Mouse (Mus musculus) skeletal muscle tissue, adult 2 months (tissue): Measurements from ENCODE around the gene Themis.

Source experiments
- DNase-seq: peaks from one replicate; pipeline ENCODE4 v3.0.0-alpha.2; 2012; ENCODE audit warnings: low read depth, low spot score

Themis gene

GRCm38 (mm10) chr10:28668261-28668660 is at the start of gene Themis:
Themis (plus strand) TSS chr10:28668360.
- peak; percentile 1 for DNase-seq

DNA sequence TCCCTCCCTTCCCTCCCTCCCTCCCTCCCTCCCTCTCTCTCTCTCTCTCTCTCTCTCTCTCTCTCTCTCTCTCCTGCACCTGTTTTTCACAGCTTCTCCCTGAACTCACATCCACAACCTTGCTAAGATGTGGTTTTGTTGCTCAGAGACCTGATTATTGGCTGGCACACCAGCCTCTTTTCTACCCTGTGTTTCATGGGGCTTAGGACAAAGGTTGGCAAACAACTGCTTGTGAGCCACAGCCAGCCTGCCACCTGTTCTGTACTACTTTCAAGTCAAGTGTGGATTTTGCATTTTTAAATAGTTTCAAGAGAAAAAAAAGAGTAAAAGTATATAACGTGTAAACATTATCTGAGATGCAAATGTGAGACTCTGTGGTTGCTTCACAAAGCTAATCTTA is 48.7 kb upstream of the Themis start:
- DNase-seq = no peak

DNA sequence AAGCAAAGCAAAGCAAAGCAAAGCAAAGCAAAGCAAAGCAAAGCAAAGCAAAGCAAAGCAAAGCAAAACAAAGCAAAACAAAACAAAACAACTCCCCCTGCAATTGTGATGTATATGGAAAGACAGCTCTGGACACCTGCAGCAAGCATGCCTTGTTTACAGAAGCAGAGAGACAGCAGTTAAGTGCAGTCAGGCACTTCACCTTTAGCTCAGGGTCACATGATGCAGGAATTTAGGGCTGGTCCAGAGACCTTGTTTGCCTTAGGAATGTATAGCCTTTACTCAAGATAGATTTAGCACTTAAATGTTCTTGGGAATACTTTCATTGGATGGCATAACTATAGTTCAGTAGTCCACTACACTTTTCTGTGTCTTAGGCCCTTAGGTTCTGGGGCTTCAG is 32.1 kb upstream of the Themis start:
- DNase-seq = no peak

DNA sequence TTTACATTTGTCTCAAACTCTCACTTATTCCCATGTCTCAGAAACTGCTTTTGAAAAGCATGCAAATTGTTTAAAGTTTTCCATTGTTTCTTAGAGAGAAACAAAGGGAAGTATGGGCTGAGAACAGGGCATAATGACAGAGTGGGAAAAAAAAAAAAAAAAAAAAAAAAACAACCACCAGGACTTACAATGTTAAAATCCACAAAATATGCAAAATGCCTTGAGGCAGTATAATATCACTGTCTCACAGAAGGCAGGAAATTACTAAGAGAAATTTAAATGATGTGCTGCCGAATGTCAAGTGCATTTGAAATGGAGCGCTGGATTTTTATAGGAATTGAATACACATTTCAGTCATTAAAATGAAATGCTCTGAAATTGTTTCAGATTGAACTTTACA is 26.3 kb upstream of the Themis start:
- no peak for DNase-seq

DNA sequence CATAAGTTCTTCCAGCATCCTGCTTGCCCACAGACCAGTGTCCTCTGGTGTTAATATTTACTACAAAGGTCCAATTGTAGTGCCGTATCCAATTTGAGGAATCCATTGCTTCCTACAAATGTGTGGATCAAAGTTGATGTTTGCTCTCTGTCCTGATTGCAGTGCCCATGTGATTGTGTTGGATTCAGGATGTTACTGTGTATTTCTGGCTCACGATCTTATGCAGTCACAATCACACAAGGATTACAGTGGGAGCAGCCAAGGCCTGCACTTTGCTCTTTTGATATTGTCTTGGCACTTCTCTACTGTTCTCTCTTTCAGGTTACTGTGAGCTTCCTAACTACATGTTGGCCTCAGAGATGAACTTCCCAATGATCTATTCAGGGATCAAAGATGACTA is 20.3 kb upstream of the Themis start:
- DNase-seq = no peak

- no peak for DNase-seq
These were observed 18.9 kb upstream of the Themis start for GRCm38 (mm10) chr10:28649109-28649899.

GRCm38 (mm10) chr10:28649900-28650160 is 18.3 kb upstream of the Themis start:
- no peak for DNase-seq

GRCm38 (mm10) chr10:28651910-28652309 is 16.2 kb upstream of the Themis start:
- no peak for DNase-seq

GRCm38 (mm10) chr10:28654733-28655132 is 13.4 kb upstream of the Themis start:
- DNase-seq = no peak

DNA sequence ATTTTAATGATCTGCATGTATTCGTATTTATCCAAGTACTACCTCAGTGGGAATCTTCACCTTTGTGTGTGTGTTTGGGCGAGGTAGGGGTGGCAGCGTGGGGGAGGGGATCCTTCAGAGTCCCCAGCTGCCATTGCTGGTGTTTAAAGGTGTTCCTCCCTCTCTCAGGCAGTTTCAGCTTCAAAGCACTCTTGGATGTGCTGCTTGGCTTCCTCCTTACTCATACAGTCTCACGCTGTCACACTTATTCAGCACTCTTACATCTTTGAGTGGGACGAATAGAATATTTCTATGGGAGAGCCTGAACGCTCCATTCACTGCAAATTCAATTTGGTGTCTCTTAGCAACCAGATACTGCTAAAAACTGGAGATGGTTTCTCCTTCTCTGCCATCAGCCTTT is 3.0 kb upstream of the Themis start:
- DNase-seq = no peak

GRCm38 (mm10) chr10:28673931-28674330 is 5.8 kb downstream of the Themis start:
- no peak for DNase-seq

DNA sequence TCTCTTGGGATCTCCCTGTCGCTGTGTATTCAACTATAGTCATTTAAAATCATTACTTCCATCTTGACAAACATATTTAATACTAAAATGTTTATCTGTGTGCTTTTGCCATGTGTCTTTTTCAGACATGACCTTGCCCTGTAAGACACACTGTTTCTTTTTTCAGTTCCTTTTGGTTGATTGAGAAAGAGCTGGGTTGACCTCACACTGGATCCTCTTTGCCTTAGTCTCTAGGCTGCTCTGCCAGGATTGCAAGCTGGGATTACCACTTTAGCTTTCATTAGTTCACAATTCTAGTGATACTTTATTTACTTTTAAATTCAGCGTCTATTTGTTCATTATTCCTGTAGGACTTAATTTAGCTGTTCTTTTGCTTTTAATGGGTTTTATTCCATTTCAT is 7.2 kb downstream of the Themis start:
- DNase-seq = no peak

DNA sequence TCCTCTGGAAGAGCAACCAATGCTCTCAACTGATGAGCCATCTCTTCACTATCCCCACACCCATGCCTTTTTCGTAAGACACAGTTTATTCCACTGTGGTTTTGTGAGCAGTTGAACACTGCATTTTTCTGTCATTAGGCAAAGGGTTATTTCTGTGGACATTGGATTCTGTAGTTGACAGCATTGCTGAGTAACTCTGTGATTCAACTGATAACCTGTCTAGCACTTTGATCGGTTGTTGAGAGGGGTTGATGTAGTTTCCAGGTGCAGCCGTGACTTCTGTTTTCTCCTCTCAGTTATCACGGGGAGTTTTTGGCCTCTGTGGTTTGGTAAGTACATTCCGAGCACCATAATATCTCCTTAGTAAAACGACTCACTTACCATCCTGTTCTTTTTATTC is 26.8 kb downstream of the Themis start:
- DNase-seq = no peak

- no peak for DNase-seq
These were observed 27.9 kb downstream of the Themis start for GRCm38 (mm10) chr10:28696032-28696431.

GRCm38 (mm10) chr10:28698175-28698574 is 30.0 kb downstream of the Themis start:
- no peak for DNase-seq

GRCm38 (mm10) chr10:28721828-28722227 is 53.7 kb downstream of the Themis start:
- no peak for DNase-seq

- DNase-seq = no peak
These were observed 55.1 kb downstream of the Themis start for GRCm38 (mm10) chr10:28723266-28723665.

DNA sequence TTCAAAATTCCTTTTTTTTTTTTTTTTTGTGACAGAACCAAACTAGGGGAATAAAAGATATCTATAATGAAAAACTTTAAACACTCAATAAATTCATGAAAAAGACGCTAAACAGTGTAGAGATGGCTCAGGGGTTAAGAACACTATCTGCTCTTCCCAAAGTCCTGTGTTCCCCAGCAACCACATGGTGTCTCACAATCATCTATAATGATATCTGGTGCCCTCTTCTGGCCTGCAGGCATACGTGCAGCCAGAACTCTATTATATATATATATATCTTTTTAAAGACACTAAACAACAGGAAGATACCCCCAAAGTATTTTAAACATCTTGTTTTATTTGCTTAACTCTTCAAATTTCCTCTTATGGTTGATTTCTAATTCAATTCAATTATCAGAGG is 62.0 kb downstream of the Themis start:
- DNase-seq = no peak

DNA sequence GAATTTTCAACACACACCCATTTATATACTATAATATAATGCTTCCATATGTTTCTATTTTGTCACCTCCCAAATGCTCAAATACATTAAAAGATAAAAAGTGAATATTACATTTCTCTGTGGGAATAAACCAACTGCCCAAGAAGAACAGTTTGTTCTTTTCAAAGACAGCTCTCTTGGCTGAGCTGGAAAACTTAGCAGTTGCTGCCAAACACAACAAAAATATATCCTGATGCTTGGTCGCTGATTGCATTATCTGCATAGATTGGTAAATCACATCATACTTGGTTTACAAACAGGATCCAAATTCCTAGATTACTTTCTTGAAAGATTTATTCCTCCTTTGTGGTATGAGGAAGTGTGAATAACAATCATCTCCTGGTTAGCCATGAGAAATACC is 69.8 kb downstream of the Themis start:
- DNase-seq = no peak

GRCm38 (mm10) chr10:28746426-28746825 is 78.3 kb downstream of the Themis start:
- no peak for DNase-seq

GRCm38 (mm10) chr10:28753321-28753720 is 85.2 kb downstream of the Themis start:
- DNase-seq = no peak

DNA sequence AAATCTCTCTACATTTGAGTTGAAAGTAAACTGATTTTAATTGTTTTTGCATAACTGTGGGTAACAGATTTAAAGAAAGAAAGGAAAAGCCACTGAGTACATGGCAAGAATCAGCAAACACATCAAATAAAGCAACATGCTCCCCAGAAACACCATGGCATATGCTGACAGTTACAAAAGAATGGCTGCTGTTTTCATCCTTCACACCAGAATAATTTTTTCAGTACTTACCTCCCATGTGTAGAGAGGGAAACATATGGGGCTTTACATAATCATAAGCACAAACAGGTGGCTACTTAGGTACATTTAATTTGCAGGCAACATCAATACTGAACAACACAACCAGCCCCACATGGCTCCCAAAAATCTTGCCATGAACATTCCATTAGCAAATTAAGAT is 86.8 kb downstream of the Themis start:
- DNase-seq = no peak

DNA sequence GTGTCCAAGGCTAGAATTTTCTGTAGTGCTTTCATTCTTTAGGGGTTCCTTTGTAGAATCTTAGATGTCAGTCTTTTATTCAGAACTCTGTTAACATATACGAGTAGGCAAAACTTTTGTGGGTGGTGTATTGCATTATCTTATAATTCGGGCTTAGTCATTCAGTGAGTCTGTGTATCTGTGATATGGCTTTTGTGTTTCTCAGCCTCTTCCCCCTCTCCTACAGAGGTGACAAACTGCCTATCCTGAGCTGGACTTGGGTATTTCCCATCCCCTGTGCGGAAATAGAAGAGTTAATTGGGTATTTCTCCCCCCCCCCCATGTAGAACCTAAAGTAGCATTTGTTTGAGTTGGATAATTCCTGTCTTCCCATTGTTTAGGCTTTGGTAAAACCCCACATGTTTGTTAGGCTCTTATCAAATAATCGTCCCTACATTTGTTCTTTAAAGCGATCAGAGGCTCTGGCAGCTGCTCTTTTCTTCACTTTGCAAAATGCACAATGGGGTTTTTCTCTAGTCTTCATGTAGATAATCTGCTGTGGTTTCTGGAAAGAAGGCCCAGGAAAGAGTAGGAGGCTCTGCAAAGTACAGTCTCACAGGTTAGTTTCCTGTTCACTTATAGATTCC is 108.7 kb downstream of the Themis start:
- DNase-seq = no peak

- no peak for DNase-seq
These were observed 131.3 kb downstream of the Themis start for GRCm38 (mm10) chr10:28799469-28799868.
